Mouse (Mus musculus) midbrain, postnatal 0 days (tissue): ENCODE data around the gene Vsig10. TPM values are rescaled to one million over a fixed set of nuclear protein-coding genes. Genes with fewer than 3 reads are reported as not detected.

Experiments used
- ATAC-seq: fragments of 200-750 bp; cut with Nextera tagmentation; 2 replicates; pipeline ENCODE4 v1.8.0; 2017; ENCODE audit warnings: moderate number of reproducible peaks, mild to moderate bottlenecking, moderate TSS enrichment, moderate library complexity; ENCODE audit not compliant: low FRiP score
- DNase-seq: peaks from one replicate; pipeline ENCODE4 v3.0.0-alpha.2; 2015; ENCODE audit warnings: low spot score
- H3K27ac ChIP-seq: fragments of 300-500 bp; sonication (generic); 2 replicates; pipeline ENCODE4 v1.5.1; 2014; ENCODE audit warnings: low read depth, mild to moderate bottlenecking, low read length, mixed read lengths
- H3K27me3 ChIP-seq: fragments of 300-500 bp; sonication (generic); 2 replicates; pipeline ENCODE4 v1.6.1; 2014; ENCODE audit warnings: low read length, control low read depth, mixed read lengths; ENCODE audit not compliant: insufficient read depth
- H3K36me3 ChIP-seq: fragments of 300-500 bp; sonication (generic); 2 replicates; pipeline ENCODE4 v1.6.1; 2014; ENCODE audit warnings: low read length, control low read depth, mixed read lengths; ENCODE audit not compliant: insufficient read depth
- H3K4me1 ChIP-seq: fragments of 300-500 bp; sonication (generic); 2 replicates; pipeline ENCODE4 v1.6.1; 2014; ENCODE audit warnings: mild to moderate bottlenecking, control low read depth, antibody characterized with exemption, low read length, mixed read lengths; ENCODE audit not compliant: insufficient read depth
- H3K4me2 ChIP-seq: fragments of 300-500 bp; sonication (generic); 2 replicates; pipeline ENCODE4 v1.6.1; 2014; ENCODE audit warnings: low read depth, mild to moderate bottlenecking, low read length, mixed read lengths; ENCODE audit not compliant: poor library complexity, severe bottlenecking
- H3K4me3 ChIP-seq: fragments of 300-500 bp; sonication (generic); 2 replicates; pipeline ENCODE4 v1.5.1; 2014; ENCODE audit warnings: low read depth, mild to moderate bottlenecking, low read length, moderate library complexity
- H3K9ac ChIP-seq: fragments of 300-500 bp; sonication (generic); replicated peaks from 2 replicates; pipeline ENCODE4 v1.6.1; 2014; ENCODE audit warnings: mild to moderate bottlenecking, low read length, moderate library complexity, mixed read lengths; ENCODE audit not compliant: poor library complexity, severe bottlenecking
- H3K9me3 ChIP-seq: fragments of 300-500 bp; sonication (generic); 2 replicates; pipeline ENCODE4 v1.6.1; 2016; ENCODE audit warnings: low read length, control low read depth
- CTCF ChIP-seq: IDR thresholded peaks from 2 replicates; pipeline ENCODE4 v1.5.1; 2016; ENCODE audit warnings: antibody characterized with exemption, mild to moderate bottlenecking
- WGBS: fragments of 180-500 bp; shearing (Covaris S2); extraction: QIAGEN DNeasy Blood & Tissue Kit; methylation state at CpG from one replicate; pipeline ENCODE4 v1.1.7; 2014; 5-methylcytosine and 5-hydroxymethylcytosine counted together
- polyA plus RNA-seq: library from polyadenylated mRNA; unstranded; fragments of >200 nt; fragmentation: Nextera tagmentation; extraction: Ambion mirVana; gene quantifications from 2 replicates; pipeline ENCODE4 v1.2.1, GENCODE M21; 2015
- total RNA-seq: library from RNA; depleted of rRNA; stranded (reverse); fragments of >200 nt; gene quantifications from 2 replicates; pipeline ENCODE4 v1.2.3, GENCODE M21; 2014

Vsig10 gene
- total and polyA plus RNA-seq, 2 experiments from 2014 or later: 1.5 to 7.1 TPM

DNA sequence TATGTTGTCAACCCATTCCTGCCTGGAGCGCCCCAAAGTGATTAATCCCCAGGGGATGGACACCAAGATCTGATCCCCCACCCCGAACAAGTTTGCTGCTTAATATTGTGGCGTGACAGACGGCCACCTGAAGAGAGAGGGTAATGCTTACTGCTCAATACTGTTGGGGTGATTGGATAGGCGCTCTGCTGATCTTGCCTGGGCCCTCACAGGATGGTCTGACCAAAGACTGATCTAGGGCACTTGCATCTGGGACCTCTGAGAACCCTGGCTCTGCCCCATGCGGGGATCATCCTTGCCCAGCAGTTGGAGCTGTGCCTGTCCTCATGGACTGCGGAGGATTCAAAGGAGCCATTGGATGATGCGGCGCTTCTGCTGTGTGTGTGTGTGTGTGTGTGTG is 4.9 kb downstream of the Vsig10 start:
- Histone ChIP-seq H3K9ac (no peak overlapping the region), H3K27ac (no peak overlapping the region), H3K4me2 (no peak overlapping the region), H3K9me3 (no peaks in the 10 kb centered on the region), H3K4me3 (no peak overlapping the region), H3K36me3 (no peaks in the 10 kb centered on the region), H3K4me1 (no peaks in the 10 kb centered on the region), H3K27me3 (peaks cover 9% of the 10 kb centered on the region; the same call in 1 of the 2 replicates)
- ATAC-seq (no peak), DNase-seq (no peak)
- TF ChIP-seq CTCF: no peak
- 84% methylated on average over 9 of the region's 9 CpGs for WGBS

DNA sequence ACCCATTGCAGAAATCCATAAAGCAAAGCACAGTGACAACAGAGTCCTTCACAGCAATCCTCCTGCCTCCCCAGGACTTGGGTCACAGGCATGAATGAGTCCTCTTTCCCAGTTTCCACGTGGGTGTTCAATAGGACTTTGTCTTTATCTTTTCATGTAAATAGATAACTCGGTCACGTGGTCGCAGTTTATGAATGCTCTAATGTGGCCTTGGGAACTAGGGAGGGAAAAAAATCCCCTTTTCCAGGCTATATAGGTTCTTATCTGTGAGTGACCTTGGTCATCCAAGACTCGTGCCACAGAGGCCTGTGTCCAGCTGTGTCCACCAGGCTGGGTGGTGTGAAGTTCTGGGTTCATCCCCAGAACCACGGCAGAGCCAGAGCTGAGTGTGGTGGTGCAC is 7.5 kb downstream of the Vsig10 start:
- no peak overlapping the region for H3K9ac ChIP-seq
- no peak for DNase-seq
- H3K9me3 ChIP-seq: no peaks in the 10 kb centered on the region
- no peaks in the 10 kb centered on the region for H3K27me3 ChIP-seq
- 82% methylated on average over 6 of the region's 6 CpGs for WGBS
- H3K4me3 ChIP-seq: no peak overlapping the region
- no peak overlapping the region for H3K4me2 ChIP-seq
- no peak for TF ChIP-seq CTCF
- no peaks in the 10 kb centered on the region for H3K36me3 ChIP-seq
- no peak for ATAC-seq
- H3K4me1 ChIP-seq: no peaks in the 10 kb centered on the region
- H3K27ac ChIP-seq: no peak overlapping the region

DNA sequence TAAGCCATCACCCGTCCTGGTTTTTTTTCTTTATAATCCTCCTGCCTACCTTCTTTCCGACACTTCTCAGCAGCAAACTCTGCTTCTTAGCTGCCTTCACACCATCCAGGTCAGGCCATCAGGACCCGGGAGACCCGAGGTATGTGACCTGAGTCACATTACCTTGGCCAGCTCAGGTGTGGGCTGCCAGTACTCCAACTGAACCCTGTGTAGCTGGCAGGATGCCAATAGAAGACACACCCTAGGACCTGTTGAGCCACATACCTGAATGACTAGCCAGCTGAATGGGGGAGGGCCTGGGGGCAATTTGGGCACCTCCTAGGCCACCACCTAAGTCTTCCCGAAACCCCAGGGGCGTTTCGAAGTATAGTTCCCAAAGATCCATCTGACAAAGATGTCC is 11.6 kb downstream of the Vsig10 start:
- H3K9me3 ChIP-seq: no peaks in the 10 kb centered on the region
- H3K4me2 ChIP-seq: no peak overlapping the region
- WGBS: 89% methylated on average over 7 of the region's 7 CpGs
- H3K27ac ChIP-seq: no peak overlapping the region
- no peaks in the 10 kb centered on the region for H3K4me1 ChIP-seq
- H3K27me3 ChIP-seq: no peaks in the 10 kb centered on the region
- no peak for DNase-seq
- TF ChIP-seq CTCF: no peak
- H3K36me3 ChIP-seq: no peaks in the 10 kb centered on the region
- no peak overlapping the region for H3K4me3 ChIP-seq
- no peak for ATAC-seq
- no peak overlapping the region for H3K9ac ChIP-seq

DNA sequence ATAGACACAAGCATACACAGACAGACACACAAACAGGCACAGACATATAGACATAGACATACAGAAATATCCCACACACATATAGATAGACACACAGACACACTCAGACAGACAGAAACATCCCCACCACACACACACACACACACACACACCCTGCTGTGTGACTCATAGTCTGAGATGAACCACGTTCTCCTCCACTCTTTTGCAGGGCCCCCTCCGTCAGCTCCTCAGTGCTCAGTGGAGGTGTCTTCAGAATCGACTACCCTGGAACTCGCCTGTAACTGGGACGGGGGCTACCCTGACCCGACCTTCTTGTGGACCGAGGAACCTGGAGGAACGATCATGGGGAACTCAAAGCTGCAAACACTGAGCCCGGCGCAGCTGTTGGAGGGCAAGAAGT is 19.1 kb downstream of the Vsig10 start:
- no peaks in the 10 kb centered on the region for H3K27me3 ChIP-seq
- DNase-seq (no peak), ATAC-seq (no peak)
- no peak overlapping the region for H3K4me2 ChIP-seq
- 91% methylated on average over 10 of the region's 10 CpGs for WGBS
- no peaks in the 10 kb centered on the region for H3K36me3 ChIP-seq
- no peak overlapping the region for H3K9ac ChIP-seq
- TF ChIP-seq CTCF: no peak
- H3K4me1 ChIP-seq: no peaks in the 10 kb centered on the region
- H3K4me3 ChIP-seq: no peak overlapping the region
- H3K9me3 ChIP-seq: no peaks in the 10 kb centered on the region
- H3K27ac ChIP-seq: no peak overlapping the region

DNA sequence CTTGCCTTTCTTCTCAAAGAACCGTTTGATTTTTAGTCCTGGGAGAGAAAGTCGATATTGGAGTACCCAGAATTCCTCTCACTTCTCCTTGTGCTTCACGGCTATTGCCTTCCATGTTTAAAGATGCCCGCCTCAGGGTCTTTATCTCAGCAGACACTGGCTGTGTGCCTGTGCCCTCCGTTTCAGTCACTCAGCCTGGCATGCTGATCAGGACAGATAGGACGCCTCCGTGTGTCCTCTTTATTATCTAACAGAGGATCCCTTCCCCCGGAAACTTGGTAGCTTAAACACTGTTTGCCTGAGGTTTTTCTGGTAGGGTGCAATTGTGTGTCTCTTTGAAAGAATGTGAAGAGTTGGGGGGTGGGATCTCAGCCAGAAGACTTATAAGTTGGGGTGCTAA is 19.6 kb downstream of the Vsig10 start:
- no peak for TF ChIP-seq CTCF
- no peak overlapping the region for H3K4me2 ChIP-seq
- H3K36me3 ChIP-seq: no peaks in the 10 kb centered on the region
- no peak overlapping the region for H3K27ac ChIP-seq
- H3K9ac ChIP-seq: no peak overlapping the region
- no peaks in the 10 kb centered on the region for H3K9me3 ChIP-seq
- no peak for ATAC-seq
- WGBS: 79% methylated on average over 8 of the region's 8 CpGs
- no peaks in the 10 kb centered on the region for H3K27me3 ChIP-seq
- H3K4me3 ChIP-seq: no peak overlapping the region
- no peaks in the 10 kb centered on the region for H3K4me1 ChIP-seq
- DNase-seq: no peak

DNA sequence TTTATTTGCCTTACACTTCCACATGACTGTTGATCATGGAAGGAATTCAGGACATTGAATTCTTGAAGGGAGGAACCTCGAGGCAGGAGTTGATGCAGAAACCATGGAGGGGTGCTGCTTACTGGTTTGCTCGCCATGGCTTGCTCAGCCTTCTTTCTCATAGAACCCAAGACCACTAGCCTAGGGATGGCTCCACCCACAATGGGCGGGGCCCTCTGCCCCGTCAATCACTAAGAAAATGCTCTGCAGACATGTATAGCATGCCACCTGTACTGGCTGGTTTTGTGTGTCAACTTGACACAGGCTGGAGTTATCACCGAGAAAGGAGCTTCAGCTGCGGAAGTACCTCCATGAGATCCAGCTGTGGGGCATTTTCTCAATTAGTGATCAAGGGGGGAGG is 21.2 kb downstream of the Vsig10 start:
- Histone ChIP-seq H3K4me3 (no peak overlapping the region), H3K9ac (no peak overlapping the region), H3K27ac (no peak overlapping the region), H3K36me3 (no peaks in the 10 kb centered on the region), H3K27me3 (no peaks in the 10 kb centered on the region), H3K9me3 (no peaks in the 10 kb centered on the region), H3K4me2 (no peak overlapping the region), H3K4me1 (no peaks in the 10 kb centered on the region)
- no peak for TF ChIP-seq CTCF
- WGBS: 92% methylated on average over 6 of the region's 6 CpGs
- ATAC-seq (no peak), DNase-seq (no peak)

DNA sequence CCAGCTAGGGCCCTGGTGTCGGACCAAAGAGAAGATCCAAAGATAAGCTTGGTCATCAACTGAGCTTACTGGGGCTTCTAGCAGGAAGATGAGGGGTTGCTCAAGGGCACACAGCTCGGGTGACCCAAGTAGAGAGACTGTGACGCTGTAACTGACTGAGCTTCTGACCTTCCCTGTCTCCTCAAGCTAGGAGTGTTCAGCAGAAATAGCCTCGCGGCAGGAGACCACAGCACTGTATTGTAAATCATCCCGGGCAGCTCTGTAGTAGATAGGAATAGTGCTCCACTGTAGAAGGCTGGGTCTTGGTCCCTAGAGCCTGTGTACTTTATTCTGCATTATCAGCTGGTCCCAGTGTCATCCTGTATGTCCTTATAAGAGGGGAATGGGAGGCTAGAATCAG is 23.0 kb downstream of the Vsig10 start:
- no peaks in the 10 kb centered on the region for H3K9me3 ChIP-seq
- H3K27ac ChIP-seq: no peak overlapping the region
- WGBS: 88% methylated on average over 6 of the region's 6 CpGs
- H3K9ac ChIP-seq: no peak overlapping the region
- no peaks in the 10 kb centered on the region for H3K36me3 ChIP-seq
- ATAC-seq (no peak), DNase-seq (no peak)
- no peak for TF ChIP-seq CTCF
- no peaks in the 10 kb centered on the region for H3K27me3 ChIP-seq
- H3K4me3 ChIP-seq: no peak overlapping the region
- H3K4me1 ChIP-seq: no peaks in the 10 kb centered on the region
- H3K4me2 ChIP-seq: no peak overlapping the region
